Mouse (Mus musculus) forebrain, embryonic 10.5 days (tissue): Measurements from ENCODE around the gene Bola3. TPM values are rescaled to one million over a fixed set of nuclear protein-coding genes. Genes with fewer than 3 reads are reported as not detected.
"Not testable (repeated sequence)": the region's sequence is repeated elsewhere in the genome, so short reads cannot be mapped to it uniquely, and the experiment has no call there.

ENCODE experiments used
- DNase-seq: peaks from one replicate; pipeline ENCODE4 v3.0.0-alpha.2; 2017; ENCODE audit warnings: low spot score; ENCODE audit errors: extremely low spot score
- H3K27ac ChIP-seq: fragments of 300-500 bp; sonication (generic); 2 replicates; pipeline ENCODE4 v1.5.1; 2016; ENCODE audit warnings: mild to moderate bottlenecking
- H3K27me3 ChIP-seq: fragments of 300-500 bp; sonication (generic); 2 replicates; pipeline ENCODE4 v1.6.1; 2016; ENCODE audit warnings: mild to moderate bottlenecking; ENCODE audit not compliant: poor library complexity, severe bottlenecking
- H3K36me3 ChIP-seq: fragments of 300-500 bp; sonication (generic); replicated peaks from 2 replicates; pipeline ENCODE4 v1.6.1; 2016; ENCODE audit warnings: mild to moderate bottlenecking, moderate library complexity
- H3K4me1 ChIP-seq: fragments of 300-500 bp; sonication (generic); 2 replicates; pipeline ENCODE4 v1.6.1; 2016
- H3K4me3 ChIP-seq: fragments of 300-500 bp; sonication (generic); 2 replicates; pipeline ENCODE4 v1.5.1; 2016; ENCODE audit warnings: mild to moderate bottlenecking, moderate library complexity
- H3K9me3 ChIP-seq: fragments of 300-500 bp; sonication (generic); 2 replicates; pipeline ENCODE4 v1.6.1; 2016; ENCODE audit warnings: mild to moderate bottlenecking, moderate library complexity
- WGBS: fragments of 180-500 bp; shearing (Covaris S2); methylation state at CpG from one replicate; pipeline ENCODE4 v1.1.7; 2016; 5-methylcytosine and 5-hydroxymethylcytosine counted together
- polyA plus RNA-seq: library from polyadenylated mRNA; unstranded; fragments of >200 nt; fragmentation: Nextera tagmentation; extraction: Ambion mirVana; gene quantifications from 2 replicates; pipeline ENCODE4 v1.2.1, GENCODE M21; 2016

Bola3 gene
- polyA plus RNA-seq, 1 experiment from 2014 or later: 168 TPM

- Histone ChIP-seq H3K27ac (no peak overlapping the region), H3K36me3 (peaks cover 6% of the 10 kb centered on the region), H3K9me3 (no peaks in the 10 kb centered on the region), H3K4me1 (peaks cover 19% of the 10 kb centered on the region), H3K27me3 (no peaks in the 10 kb centered on the region), H3K4me3 (no peak overlapping the region)
- no peak for DNase-seq
- 74% methylated on average over 8 of the region's 8 CpGs for WGBS
Measured at GRCm38 (mm10) chr6:83323652-83324419, 25.1 kb upstream of the Bola3 start.

- H3K36me3 ChIP-seq: peaks cover 21% of the 10 kb centered on the region
- peak within 1 kb of the TSS; percentile 97 for H3K27ac ChIP-seq
- no peaks in the 10 kb centered on the region for H3K27me3 ChIP-seq
- H3K9me3 ChIP-seq: no peaks in the 10 kb centered on the region
- peaks cover 19% of the 10 kb centered on the region for H3K4me1 ChIP-seq
- peak; percentile 94 for DNase-seq
- H3K4me3 ChIP-seq: peak within 1 kb of the TSS; percentile 95
- 2% methylated on average over 65 of the region's 65 CpGs for WGBS
Measured at GRCm38 (mm10) chr6:83325525-83326393, 23.2 kb upstream of the Bola3 start, which contains the start of the genes Mthfd2 and Mob1a. Mthfd2 (minus strand) TSS chr6:83325908. Mob1a (plus strand) TSS chr6:83326016.

GRCm38 (mm10) chr6:83326394-83326736 lies 22.6 kb upstream of the Bola3 start:
- Histone ChIP-seq H3K27ac (peak overlapping the region; percentile 97), H3K9me3 (no peaks in the 10 kb centered on the region), H3K36me3 (peaks cover 27% of the 10 kb centered on the region), H3K4me3 (peak overlapping the region; percentile 95), H3K27me3 (no peaks in the 10 kb centered on the region), H3K4me1 (peaks cover 19% of the 10 kb centered on the region)
- 10% methylated on average over 6 of the region's 6 CpGs for WGBS
- no peak for DNase-seq

GRCm38 (mm10) chr6:83326761-83327160 lies 22.2 kb upstream of the Bola3 start:
- 74% methylated on average over 6 of the region's 6 CpGs for WGBS
- Histone ChIP-seq H3K27ac (peak overlapping the region; percentile 97; the same call in 1 of the 2 replicates), H3K36me3 (peaks cover 31% of the 10 kb centered on the region), H3K27me3 (no peaks in the 10 kb centered on the region), H3K9me3 (no peaks in the 10 kb centered on the region), H3K4me3 (peak overlapping the region; percentile 95), H3K4me1 (peaks cover 19% of the 10 kb centered on the region)
- no peak for DNase-seq

- Histone ChIP-seq H3K4me3 (peak overlapping the region; percentile 95; the same call in 1 of the 2 replicates), H3K4me1 (peaks cover 19% of the 10 kb centered on the region), H3K9me3 (no peaks in the 10 kb centered on the region), H3K36me3 (peaks cover 40% of the 10 kb centered on the region), H3K27ac (no peak overlapping the region), H3K27me3 (no peaks in the 10 kb centered on the region)
- no peak for DNase-seq
- 91% methylated on average over 3 of the region's 3 CpGs for WGBS
Measured at GRCm38 (mm10) chr6:83327591-83328190, 21.3 kb upstream of the Bola3 start.

- Histone ChIP-seq H3K36me3 (peaks cover 74% of the 10 kb centered on the region), H3K9me3 (no peaks in the 10 kb centered on the region), H3K4me3 (no peak overlapping the region), H3K4me1 (no peaks in the 10 kb centered on the region), H3K27me3 (no peaks in the 10 kb centered on the region), H3K27ac (no peak overlapping the region)
- WGBS: 91% methylated on average over 3 of the region's 3 CpGs
- DNase-seq: no peak
Measured at GRCm38 (mm10) chr6:83341387-83341786, 7.6 kb upstream of the Bola3 start.

- H3K36me3 ChIP-seq: peaks cover 62% of the 10 kb centered on the region
- no peaks in the 10 kb centered on the region for H3K27me3 ChIP-seq
- no peaks in the 10 kb centered on the region for H3K4me1 ChIP-seq
- no peaks in the 10 kb centered on the region for H3K9me3 ChIP-seq
- H3K4me3 ChIP-seq: no peak overlapping the region
- no peak for DNase-seq
- 99% methylated on average over 2 of the region's 2 CpGs for WGBS
- H3K27ac ChIP-seq: no peak overlapping the region
Measured at GRCm38 (mm10) chr6:83342957-83343356, 6.0 kb upstream of the Bola3 start.

GRCm38 (mm10) chr6:83345285-83345684 lies 3.7 kb upstream of the Bola3 start:
- H3K27me3 ChIP-seq, H3K4me3 ChIP-seq, H3K9me3 ChIP-seq, H3K27ac ChIP-seq, DNase-seq: not testable (repeated sequence)
- H3K4me1 ChIP-seq: peaks cover 15% of the 10 kb centered on the region
- H3K36me3 ChIP-seq: peaks cover 39% of the 10 kb centered on the region
- 95% methylated on average over 8 of the region's 8 CpGs for WGBS

GRCm38 (mm10) chr6:83347916-83348315 lies 1.0 kb upstream of the Bola3 start:
- 87% methylated on average over 3 of the region's 3 CpGs for WGBS
- Histone ChIP-seq H3K36me3 (peaks cover 22% of the 10 kb centered on the region), H3K27ac (no peak overlapping the region), H3K4me3 (no peak overlapping the region), H3K4me1 (peaks cover 28% of the 10 kb centered on the region), H3K9me3 (no peaks in the 10 kb centered on the region), H3K27me3 (no peaks in the 10 kb centered on the region)
- no peak for DNase-seq

- H3K9me3 ChIP-seq: no peaks in the 10 kb centered on the region
- H3K4me1 ChIP-seq: peaks cover 28% of the 10 kb centered on the region
- peak; percentile 91 for DNase-seq
- peak overlapping the region; percentile 97 for H3K27ac ChIP-seq
- H3K4me3 ChIP-seq: peak overlapping the region; percentile 95
- under 1% methylated on average over 53 of the region's 53 CpGs for WGBS
- H3K36me3 ChIP-seq: peaks cover 28% of the 10 kb centered on the region
- H3K27me3 ChIP-seq: no peaks in the 10 kb centered on the region
Measured at GRCm38 (mm10) chr6:83349274-83349958, 469 bp downstream of the Bola3 start.

GRCm38 (mm10) chr6:83350172-83350571 lies 1.2 kb downstream of the Bola3 start:
- DNase-seq: no peak
- Histone ChIP-seq H3K9me3 (no peaks in the 10 kb centered on the region), H3K4me1 (peaks cover 28% of the 10 kb centered on the region), H3K4me3 (peak overlapping the region; percentile 95), H3K27ac (peak overlapping the region; percentile 97), H3K36me3 (peaks cover 36% of the 10 kb centered on the region), H3K27me3 (no peaks in the 10 kb centered on the region)
- 87% methylated on average over 7 of the region's 7 CpGs for WGBS

- H3K9me3 ChIP-seq: no peaks in the 10 kb centered on the region
- peaks cover 28% of the 10 kb centered on the region for H3K4me1 ChIP-seq
- DNase-seq: no peak
- H3K36me3 ChIP-seq: peaks cover 43% of the 10 kb centered on the region
- no peak overlapping the region; the same call in 1 of the 2 replicates for H3K4me3 ChIP-seq
- H3K27me3 ChIP-seq: no peaks in the 10 kb centered on the region
- whole genome bisulfite sequencing: 91% methylated on average over 16 of the region's 16 CpGs
- H3K27ac ChIP-seq: peak overlapping the region; percentile 97
Measured at GRCm38 (mm10) chr6:83350851-83351405, 2.0 kb downstream of the Bola3 start.
